Mouse (Mus musculus): ENCODE data around the gene Pum1. TPM values are rescaled to one million over a fixed set of nuclear protein-coding genes. Genes with fewer than 3 reads are reported as not detected.
A peak's percentile ranks its signal among the peaks of the same experiment; 100 is the strongest.
"Not testable (repeated sequence)": the region's sequence is repeated elsewhere in the genome, so short reads cannot be mapped to it uniquely, and the experiment has no call there.

Gene Pum1
- total RNA-seq, 2 experiments from 2014 or later = 122 to 125 TPM

DNA sequence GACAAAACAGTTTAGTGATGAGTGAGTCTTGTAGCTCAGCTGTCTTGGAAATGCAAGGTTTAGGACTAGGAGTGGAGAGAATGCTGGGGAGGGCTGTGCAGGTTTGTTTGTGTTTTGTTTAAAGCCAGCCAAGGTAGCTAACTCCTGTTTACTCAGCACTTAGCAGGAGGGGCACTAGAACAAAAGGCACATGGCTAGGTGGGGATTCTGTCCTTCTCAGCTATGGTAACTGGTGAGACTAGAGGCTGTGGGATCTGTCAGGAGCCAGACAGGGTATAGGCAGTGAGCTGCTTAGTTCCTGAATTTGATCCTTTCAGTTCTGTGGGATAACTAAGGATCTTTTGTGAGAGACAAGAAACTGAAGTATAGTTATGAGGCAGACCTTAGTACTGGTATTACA lies 9.0 kb downstream of the Pum1 start:
- DNase-seq (ENCODE audit: low spot score in 2 of 2) = no peak
- TF ChIP-seq CTCF (conservative IDR thresholded peaks at IDR 0.05) = no peak
- no peak overlapping the region for H3K27ac ChIP-seq
- no peak overlapping the region for H3K4me3 ChIP-seq

DNA sequence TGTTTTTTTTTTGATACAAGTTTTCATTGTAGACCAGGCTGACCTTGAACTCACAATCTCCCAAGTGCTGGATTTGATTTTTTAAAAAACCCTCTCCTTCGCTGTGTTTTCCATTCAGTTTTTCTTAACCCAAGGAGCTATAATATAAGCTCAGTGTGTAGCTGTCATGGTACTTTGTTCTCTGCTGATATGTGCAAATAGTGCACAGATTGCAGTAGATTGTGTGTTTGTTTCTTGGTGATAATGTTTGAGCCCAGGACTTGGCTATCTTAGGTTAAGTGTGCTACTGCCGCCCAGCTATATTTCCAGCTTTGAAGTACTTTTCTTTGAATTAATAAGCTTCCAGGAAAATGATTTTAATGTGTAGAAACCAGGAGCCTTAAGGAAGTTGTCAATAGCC lies 13.6 kb downstream of the Pum1 start:
- no peak for TF ChIP-seq CTCF (conservative IDR thresholded peaks at IDR 0.05)
- no peak for DNase-seq (ENCODE audit: low spot score in 2 of 2)
- H3K27ac ChIP-seq = no peak overlapping the region
- no peak overlapping the region for H3K4me3 ChIP-seq

- no peak overlapping the region for H3K27ac ChIP-seq
- no peak overlapping the region for H3K4me3 ChIP-seq
- DNase-seq (ENCODE audit: low spot score in 2 of 2) = no peak
- no peak for TF ChIP-seq CTCF (conservative IDR thresholded peaks at IDR 0.05)
Observed at GRCm38 (mm10) chr4:130678149-130678548, 15.0 kb downstream of the Pum1 start.

DNA sequence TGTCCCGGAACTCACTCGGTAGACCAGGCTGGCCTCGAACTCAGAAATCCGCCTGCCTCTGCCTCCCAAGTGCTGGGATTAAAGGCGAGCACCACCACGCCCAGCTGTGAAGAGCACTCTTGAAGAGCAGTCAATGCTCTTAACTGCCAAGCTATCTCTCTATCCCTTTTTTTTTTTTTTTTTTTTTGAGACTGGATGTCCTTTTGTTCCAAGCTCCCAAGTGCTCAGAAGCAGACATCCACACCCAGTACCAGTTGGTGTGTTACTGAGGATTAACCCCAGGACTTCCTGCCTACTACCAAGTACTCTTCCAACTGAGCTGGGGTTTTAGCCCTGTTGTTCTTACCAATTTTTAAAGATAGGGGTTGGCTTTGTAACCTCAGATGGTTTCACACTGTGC lies 17.6 kb downstream of the Pum1 start:
- TF ChIP-seq CTCF (conservative IDR thresholded peaks at IDR 0.05) = no peak
- H3K4me3 ChIP-seq = no peak overlapping the region
- H3K27ac ChIP-seq = no peak overlapping the region
- DNase-seq (ENCODE audit: low spot score in 2 of 2) = no peak

GRCm38 (mm10) chr4:130683051-130683450 lies 19.9 kb downstream of the Pum1 start:
- TF ChIP-seq CTCF (conservative IDR thresholded peaks at IDR 0.05) = peak; percentile 13; the same call in 1 of the 2 replicates
- DNase-seq (ENCODE audit: low spot score in 2 of 2); H3K4me3 ChIP-seq; H3K27ac ChIP-seq: not testable (repeated sequence)

GRCm38 (mm10) chr4:130693936-130694335 lies 30.8 kb downstream of the Pum1 start:
- no peak overlapping the region for H3K27ac ChIP-seq
- no peak for DNase-seq (ENCODE audit: low spot score in 2 of 2)
- no peak for TF ChIP-seq CTCF (conservative IDR thresholded peaks at IDR 0.05)
- no peak overlapping the region for H3K4me3 ChIP-seq

DNA sequence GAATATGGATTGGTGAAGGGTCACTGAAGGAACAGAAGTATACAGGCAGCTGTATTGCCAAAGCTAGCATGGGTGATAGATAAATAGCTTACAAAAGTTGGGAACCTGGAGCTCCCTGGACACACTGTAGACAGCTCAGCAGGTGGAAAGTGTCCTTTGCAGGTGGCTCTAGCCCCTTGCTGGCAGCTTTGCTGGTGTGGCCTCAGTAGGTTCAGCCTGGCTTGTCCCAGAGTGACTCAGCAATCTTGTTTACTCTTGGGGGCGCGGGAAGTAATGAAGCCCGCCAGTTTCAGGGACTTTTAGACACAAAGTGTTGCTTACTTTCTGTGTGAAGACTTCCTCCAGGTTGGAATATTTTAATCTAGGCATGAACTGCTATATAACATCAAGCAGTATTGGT lies 31.9 kb downstream of the Pum1 start:
- no peak for DNase-seq (ENCODE audit: low spot score in 2 of 2)

GRCm38 (mm10) chr4:130701061-130701460 lies 37.9 kb downstream of the Pum1 start:
- TF ChIP-seq CTCF (conservative IDR thresholded peaks at IDR 0.05) = no peak

More for the DNA sequence above, 31.9 kb downstream of the Pum1 start:
- no peak overlapping the region for H3K27ac ChIP-seq
- no peak for TF ChIP-seq CTCF (conservative IDR thresholded peaks at IDR 0.05)
- H3K4me3 ChIP-seq = no peak overlapping the region

DNA sequence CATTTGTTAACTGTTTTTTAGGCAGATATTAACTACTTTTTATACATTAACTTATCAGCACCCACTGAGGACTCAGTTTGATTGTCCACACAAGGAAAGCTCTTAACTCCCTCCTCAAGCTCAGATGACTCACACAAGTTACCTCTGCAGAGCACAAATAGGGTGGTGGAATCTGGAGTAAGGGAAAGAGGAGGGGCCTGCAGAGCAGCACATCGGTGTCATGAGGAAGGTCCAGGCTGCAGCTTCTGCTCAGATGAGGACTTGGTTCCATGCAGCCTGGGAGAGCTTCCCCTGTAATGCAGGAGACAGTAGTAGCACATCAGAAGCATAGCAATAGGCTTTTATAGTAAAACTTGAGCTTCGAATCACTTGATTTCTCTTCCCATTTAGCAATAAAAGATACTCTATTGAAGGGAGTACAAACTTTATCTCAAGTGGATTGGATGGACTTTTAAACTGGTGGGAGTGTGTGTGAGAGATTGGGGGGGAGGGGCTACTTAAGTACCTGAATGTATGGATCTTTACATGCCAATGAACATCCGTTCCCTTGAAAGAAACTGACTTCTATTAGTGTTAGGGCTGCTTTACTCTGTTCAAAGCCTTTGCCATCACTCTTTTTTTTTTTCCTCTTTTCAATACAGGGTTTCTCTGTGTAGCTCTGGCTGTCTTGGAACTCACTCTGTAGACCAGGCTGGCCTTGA lies 39.9 kb downstream of the Pum1 start:
- no peak for TF ChIP-seq CTCF (conservative IDR thresholded peaks at IDR 0.05)
- Histone ChIP-seq H3K4me3 (no peak overlapping the region), H3K27ac (no peak overlapping the region)
- DNase-seq (ENCODE audit: low spot score in 2 of 2) = no peak

More at GRCm38 (mm10) chr4:130701061-130701460, 37.9 kb downstream of the Pum1 start:
- H3K27ac ChIP-seq = peak overlapping the region; percentile 16; the same call in 1 of the 2 replicates
- DNase-seq (ENCODE audit: low spot score in 2 of 2) = no peak
- no peak overlapping the region for H3K4me3 ChIP-seq

- TF ChIP-seq CTCF (conservative IDR thresholded peaks at IDR 0.05) = no peak
- Histone ChIP-seq H3K27ac (no peak overlapping the region), H3K4me3 (no peak overlapping the region)
- DNase-seq (ENCODE audit: low spot score in 2 of 2) = no peak
Observed at GRCm38 (mm10) chr4:130703601-130704000, 40.5 kb downstream of the Pum1 start.

DNA sequence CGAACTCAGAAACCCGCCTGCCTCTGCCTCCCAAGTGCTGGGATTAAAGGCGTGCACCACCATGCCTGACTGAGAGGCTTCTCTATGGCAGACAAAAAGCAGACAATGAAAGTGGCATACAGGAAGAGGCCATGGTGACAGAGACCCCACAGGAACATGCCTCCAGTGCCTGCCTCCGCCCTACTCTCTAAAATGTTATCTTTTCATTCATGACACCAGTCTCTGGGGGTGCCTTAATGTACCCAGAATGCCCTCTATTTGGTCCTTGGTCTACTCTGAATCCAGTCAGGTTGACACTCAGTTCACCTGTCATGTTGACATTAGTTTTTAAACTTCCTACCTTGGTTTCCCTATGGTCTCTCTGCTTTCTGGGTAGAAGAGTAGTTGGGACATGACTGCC lies 41.5 kb downstream of the Pum1 start:
- no peak for DNase-seq (ENCODE audit: low spot score in 2 of 2)
- H3K27ac ChIP-seq = no peak overlapping the region
- H3K4me3 ChIP-seq = no peak overlapping the region
- no peak for TF ChIP-seq CTCF (conservative IDR thresholded peaks at IDR 0.05)

GRCm38 (mm10) chr4:130706215-130707000 lies 43.3 kb downstream of the Pum1 start:
- Histone ChIP-seq H3K4me3 (no peak overlapping the region), H3K27ac (no peak overlapping the region)
- no peak for DNase-seq (ENCODE audit: low spot score in 2 of 2)
- no peak for TF ChIP-seq CTCF (conservative IDR thresholded peaks at IDR 0.05)

GRCm38 (mm10) chr4:130711353-130711848 lies 48.3 kb downstream of the Pum1 start:
- no peak for DNase-seq (ENCODE audit: low spot score in 2 of 2)
- no peak for TF ChIP-seq CTCF (conservative IDR thresholded peaks at IDR 0.05)
- no peak overlapping the region for H3K27ac ChIP-seq
- no peak overlapping the region for H3K4me3 ChIP-seq
